Mouse (Mus musculus): ENCODE measurements at regions not wholly inside any gene's neighbourhood (a gene's known extent, or its start where the extent isn't known, plus 50 kb on each side); places are given as distances from the start of the nearest gene placed in this dataset.

DNA sequence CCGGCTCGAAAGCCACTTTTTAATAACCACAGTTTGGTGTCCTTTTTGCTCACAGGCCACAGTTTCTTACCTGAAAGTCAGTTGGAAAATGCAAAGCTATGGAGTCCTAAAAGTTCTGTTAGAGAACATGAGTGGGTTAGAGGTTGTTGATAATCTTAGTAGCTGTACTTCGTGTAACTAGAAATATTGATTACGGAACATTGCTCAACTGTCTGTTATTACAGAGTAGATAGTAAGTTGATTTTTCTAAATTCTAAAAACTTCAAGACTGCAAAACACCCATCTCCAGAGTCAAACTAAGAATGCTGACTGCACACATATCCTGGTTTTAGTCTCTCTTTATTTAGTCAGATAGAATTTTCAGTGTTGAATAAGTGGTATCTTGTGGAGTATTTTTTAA lies 111.0 kb downstream of the Slc38a4 start:
- DNase-seq (ENCODE audit: low read depth, low spot score): no peak

DNA sequence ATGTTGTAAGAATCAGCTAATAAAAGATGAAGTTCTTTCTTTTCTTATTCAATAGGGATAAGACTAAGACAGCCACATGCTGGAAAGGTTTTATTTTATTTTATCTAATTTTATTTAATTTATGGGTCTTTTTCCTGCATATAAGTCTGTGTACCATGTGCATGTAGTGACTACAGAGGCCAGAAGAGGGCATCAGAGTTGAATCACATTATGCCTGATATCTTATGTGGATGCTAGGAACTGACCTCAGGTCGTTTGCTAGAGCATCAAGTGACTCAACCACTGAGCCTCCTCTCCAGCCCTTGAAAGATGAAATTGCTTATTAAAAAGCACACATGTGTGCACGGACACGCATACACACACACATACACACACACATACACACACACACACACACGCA lies 113.1 kb downstream of the Slc38a4 start:
- peak; percentile 36 for DNase-seq (ENCODE audit: low read depth, low spot score)

DNA sequence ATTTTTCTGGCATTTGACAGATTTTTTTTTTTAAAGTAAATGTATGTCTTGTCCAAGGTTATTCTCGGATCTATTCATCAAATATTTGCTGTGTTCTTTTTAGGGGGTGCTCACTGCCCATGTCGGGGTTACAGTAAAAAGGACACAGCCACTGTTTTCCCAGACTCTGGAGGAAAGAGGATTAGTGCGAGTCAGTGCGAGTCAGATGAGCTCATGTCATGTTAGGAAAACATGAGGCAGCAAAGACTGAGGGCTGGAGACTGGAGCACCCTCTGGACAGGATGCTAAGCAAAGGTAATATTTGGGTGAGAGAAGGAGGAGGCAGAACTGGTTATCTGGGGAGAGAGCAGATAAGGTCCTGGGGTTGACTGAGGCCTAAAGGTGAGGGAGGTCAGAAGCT lies 117.3 kb downstream of the Slc38a4 start:
- DNase-seq (ENCODE audit: low read depth, low spot score): no peak

DNA sequence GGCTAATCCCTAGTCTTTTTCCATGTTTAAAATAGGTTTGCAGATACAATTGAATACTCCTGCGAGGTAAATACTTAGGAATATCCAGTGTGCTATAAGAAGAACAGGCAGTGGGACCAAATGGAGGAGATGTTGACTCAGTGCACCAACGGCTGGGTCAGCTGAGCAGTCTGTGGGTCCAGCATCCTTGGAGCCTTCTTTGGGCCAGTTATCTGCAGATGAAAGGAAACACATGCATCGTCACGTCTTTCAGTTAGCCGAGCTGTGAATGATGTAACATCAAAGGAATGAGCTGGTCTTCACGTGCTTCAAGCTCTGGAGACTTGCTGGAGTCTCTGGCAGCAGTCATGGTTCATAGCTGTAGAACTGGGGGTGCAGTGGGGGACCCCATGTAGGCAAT lies 118.1 kb downstream of the Slc38a4 start:
- DNase-seq (ENCODE audit: low read depth, low spot score): no peak

DNA sequence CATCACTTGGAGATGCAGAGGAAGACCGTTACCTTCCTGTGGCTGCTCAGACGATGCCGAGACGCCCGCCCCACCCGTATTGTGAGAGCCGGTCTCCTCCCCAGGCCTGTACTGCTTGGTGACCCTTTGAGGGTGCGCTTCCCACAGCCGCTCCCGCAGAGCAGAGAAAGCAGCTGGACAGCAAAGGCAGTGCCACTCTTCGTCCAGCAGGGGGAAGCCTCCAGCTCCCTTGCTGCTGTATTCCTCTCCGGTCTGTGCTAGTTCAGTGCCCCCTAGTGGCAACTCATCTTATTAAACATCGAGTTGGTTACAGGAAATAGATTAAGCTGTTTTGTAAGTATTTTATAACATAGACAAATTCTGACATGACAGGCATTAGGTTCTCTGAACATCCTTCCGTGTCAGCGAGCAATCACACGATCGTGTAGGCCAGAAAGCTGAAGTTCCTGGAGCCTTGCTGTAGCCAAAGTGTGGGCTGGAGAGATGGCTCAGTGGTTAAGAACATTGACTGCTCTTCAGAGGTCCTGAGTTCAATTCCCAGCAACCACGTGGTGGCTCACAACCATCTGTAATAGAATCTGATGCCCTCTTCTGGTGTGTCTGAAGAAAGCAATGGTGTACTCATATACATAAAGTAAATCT lies 118.9 kb downstream of the Slc38a4 start:
- DNase-seq (ENCODE audit: low read depth, low spot score): peak; percentile 86

DNA sequence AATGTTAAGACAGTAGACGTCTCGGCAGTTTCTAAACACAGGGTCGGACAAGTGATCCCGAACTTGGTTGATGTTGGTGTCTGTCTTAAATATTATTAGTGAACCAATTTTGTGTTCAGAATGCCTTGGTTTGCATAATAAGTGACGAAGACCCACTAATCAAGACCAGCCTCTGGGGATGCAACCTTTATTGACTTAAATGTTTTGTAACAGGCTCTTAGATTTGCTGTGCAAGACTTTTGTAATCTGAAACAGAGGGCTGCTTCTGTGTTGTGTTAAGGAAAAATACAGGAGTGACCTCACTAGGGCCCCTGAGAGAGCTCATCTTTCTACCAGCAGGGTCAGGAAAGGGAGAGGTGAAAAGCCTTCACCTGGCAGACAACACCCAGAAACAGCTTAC lies 119.5 kb downstream of the Slc38a4 start:
- no peak for DNase-seq (ENCODE audit: low read depth, low spot score)

DNA sequence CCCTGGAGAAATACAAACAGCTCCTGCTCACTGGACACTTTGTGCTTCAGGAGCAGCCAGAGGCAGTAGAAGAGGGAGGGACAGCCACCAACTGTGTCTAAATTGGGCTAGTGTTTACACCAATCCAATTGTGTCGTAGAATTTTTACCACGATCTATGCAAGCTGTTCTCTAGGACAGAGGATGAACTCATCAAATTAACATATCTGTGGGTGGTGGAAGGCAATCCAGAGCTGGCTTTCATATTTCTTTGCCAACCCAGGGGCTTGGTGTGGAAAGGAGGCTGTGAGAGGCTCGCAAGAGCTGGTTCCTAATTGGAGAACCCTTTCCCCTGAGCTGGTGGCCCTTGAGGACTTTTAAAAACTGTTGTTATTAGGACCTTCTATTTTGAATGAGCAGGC lies 122.3 kb downstream of the Slc38a4 start:
- DNase-seq (ENCODE audit: low read depth, low spot score): no peak

DNA sequence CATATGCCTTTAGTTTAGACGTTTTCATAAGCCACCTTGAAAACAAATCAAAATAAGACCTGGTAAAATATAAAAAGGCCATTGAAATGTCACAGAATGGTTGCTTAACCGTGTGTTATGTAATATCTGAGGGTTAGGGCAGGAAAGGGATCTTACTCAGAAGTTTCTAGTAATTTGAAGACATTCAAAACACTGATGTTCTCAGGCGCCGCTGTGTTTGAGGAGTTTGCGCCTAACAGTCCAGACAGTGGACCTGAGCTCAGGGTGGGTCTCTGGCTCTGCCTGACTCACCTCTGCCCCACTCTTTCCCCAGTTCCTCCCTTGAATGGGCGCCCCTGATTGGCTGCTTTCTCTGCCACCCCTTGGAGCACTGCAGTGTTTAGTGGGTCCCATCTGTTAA lies 125.2 kb downstream of the Slc38a4 start:
- no peak for DNase-seq (ENCODE audit: low read depth, low spot score)

DNA sequence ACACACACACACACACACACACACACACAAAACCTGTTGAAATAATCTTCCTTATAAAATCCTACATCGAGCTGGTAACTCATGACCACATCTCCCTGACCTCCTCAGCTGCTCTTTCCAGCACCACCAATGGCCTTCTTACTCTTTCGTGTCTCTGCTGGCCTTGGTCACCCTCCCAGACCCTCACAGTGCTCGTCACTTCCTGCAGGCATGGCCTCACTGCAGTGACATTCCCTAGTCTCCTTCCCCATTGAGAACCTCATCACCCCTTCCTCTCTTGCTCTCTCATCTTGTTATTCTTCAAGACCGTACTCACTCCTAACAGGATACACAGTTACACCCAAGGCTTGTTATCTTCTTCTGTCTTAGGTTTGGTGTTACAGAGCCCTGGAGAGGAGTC lies 126.0 kb downstream of the Slc38a4 start:
- no peak for DNase-seq (ENCODE audit: low read depth, low spot score)

DNA sequence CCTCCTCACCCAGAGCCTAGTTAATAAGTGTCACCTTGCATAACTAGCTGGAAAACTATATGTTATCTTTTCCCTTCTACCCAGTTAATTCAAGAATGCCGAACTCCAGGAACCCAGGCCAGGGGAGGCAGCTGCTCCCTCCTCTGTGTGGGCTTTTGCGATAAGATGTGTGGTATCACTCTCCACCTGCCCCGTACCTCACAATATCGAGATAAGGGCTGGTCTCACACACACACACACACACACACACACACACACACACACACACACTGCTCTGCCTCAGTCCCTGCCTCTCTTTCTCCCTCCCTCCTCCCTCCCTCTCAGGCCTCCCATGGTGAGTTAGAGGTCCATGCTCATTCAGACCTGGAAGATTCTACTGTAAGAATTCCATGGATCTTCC lies 127.1 kb downstream of the Slc38a4 start:
- no peak for DNase-seq (ENCODE audit: low read depth, low spot score)

DNA sequence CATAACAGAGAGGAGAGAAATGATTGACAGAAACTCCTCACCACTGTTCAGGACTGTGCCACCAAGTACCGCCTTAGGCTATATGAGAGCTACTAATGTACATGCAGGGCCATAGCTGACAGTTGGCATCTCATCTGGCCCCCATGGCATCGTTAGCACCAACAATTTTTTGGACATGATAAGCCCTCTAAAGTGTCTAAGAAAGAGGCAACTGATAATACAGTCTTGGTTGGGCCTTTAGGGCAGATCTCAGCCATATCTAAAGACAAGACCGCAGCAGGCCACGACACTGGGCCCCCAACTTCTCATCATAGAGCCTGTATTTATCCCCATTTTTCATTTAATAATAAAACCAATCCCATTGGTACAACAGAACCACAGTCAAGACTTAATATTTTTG lies 128.1 kb downstream of the Slc38a4 start:
- no peak for DNase-seq (ENCODE audit: low read depth, low spot score)

DNA sequence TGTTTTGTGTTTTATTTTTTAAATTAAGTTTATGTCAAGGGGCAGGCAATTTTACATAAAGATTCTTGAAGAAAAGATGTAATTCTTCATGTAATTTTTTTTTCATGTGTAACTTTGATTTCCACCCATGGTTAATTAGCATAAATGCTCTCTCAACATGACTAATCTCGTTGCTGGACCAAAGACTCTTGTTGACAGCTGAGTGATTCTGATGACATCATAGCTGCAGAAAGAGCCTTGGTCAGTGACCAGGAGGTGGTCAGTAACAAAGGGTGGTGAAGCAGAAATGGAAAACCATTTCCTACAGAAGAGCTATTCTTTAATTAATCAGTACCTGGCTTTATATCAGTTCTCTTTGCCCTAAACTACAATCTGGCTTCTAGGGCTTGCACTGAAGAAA lies 129.1 kb downstream of the Slc38a4 start:
- DNase-seq (ENCODE audit: low read depth, low spot score): no peak

DNA sequence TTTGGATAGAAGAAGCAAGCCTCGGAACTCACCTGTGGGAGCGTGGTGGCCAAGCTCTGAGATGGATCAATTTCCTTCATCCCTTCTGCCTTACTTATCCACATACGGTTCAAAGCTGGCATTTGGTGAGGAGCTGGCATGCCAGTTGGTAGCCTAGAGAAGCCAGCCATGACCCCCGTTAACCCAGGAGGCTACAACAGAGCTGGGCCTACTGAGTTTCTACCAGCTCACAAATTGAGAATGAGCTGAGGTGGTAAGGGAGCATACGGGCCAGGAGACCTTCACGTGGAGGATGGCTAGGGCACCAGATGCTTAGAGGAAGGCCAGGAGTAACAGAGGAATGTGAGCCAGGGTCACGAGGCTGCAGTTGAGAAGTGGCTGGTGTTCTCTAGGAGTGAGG lies 139.2 kb downstream of the Slc38a4 start:
- DNase-seq (ENCODE audit: low read depth, low spot score): no peak

DNA sequence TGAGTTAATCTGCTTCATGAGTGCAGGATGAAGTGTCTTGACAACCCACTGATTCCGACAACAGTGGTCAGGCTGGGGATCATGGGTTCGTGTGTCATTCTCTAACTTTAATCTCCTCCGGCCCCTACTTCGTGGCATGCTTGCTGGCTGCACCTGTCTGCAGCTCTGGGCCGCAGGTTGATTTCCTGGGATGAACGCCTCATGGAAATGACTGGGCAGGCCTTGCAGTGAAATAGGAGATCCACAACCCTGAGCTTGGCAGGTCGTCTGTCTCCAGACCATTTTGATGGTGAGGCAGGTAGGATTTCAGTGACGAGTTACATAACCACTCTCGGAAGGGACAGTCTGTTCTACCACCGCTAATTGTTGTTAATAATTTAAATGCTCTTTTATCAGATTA lies 140.2 kb downstream of the Slc38a4 start:
- no peak for DNase-seq (ENCODE audit: low read depth, low spot score)

DNA sequence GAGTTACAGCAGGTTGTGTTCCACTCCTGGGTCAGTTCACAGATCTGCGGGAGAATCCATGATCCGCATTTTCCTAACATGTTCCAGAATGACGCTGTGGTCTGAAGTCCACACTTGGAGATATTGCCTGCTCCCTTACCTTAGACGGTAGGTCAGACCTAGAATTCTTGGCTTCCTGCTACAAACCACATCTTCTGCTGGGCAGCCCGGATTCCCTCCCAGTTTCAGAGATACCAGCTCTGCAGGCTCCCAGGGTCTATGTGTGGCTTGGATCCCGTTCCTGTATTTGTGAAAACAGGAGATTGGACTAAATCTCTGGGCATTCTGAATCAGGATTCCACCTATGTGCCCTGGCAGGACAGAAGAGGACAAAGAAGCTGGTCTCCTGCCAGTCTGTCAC lies 140.8 kb downstream of the Slc38a4 start:
- DNase-seq (ENCODE audit: low read depth, low spot score): no peak

DNA sequence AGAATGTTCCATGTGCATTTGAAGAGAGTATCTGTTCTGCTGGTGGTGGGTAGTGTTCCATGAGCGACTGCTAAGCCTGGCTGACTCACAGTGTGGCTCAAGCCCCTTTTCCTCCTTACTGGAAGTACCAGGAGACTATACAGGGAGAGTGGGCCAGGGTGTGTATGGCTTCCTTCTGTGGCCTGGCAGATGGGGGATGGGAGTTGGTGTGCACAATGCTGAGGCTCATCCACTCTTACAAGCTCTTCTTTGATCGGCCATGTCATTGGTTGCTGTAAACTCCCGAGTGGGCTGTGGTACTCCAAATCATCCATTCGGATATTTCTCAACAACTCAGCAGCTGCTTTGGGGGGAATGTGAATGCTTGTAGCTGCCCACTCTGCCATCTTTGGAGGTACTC lies 150.2 kb downstream of the Slc38a4 start:
- DNase-seq (ENCODE audit: low read depth, low spot score): no peak

DNA sequence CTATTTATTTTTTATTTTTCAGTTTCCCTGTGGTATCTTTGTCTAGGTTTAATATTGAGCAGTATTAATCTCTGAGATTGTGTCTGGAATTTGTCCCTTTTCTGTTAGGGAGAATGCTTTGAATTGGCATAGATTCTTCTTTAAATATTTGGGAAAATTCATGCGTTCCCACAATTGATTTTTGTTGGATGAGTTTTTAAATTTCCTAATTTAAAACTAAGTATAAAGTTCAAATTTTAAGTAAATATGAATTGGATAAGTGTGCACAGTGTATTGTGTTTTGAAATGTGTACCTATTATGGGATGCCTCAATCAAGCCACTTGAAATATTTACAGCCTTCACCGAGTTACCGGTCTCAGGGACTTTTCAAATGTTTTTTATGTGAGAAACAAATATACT lies 152.3 kb downstream of the Slc38a4 start:
- DNase-seq (ENCODE audit: low read depth, low spot score): no peak

DNA sequence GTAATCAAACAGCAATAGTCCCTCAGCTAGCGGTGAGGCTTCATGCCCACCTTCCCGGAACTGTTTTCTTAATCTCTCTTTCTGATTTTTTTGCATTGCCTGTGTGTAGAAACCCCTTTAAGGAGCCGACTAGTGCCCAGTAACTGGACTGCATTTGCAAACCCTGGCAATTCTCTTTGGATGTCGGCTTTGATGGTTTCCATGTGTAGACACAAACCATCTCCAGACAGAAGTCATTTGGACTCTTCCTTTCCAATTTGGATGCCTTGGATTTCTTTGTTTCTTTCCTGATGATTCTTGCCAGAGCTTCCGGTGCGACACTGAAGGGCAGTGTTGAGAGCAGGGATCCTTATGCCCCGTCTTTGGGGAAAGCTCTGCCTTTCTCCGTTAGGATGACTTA lies 153.0 kb downstream of the Slc38a4 start:
- no peak for DNase-seq (ENCODE audit: low read depth, low spot score)

DNA sequence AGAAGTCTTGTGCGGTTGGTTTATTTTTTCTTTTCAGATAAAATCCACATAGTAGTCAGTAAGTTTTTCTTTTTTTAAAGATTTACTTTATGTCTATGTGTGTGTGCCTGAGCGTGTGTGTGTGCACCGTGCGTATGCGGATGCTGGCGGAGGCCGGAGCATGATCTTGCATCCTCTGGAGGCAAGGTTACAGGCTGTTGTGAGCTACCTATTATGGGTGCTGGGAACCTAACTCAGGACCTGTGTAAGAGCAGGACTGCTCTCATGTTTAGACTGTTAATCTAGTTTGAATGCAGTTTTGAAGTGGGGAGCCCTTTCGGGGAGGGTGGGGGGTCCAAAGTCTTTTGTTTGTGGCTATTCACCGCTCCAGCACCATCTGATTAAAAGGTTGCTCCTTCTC lies 154.1 kb downstream of the Slc38a4 start:
- no peak for DNase-seq (ENCODE audit: low read depth, low spot score)

DNA sequence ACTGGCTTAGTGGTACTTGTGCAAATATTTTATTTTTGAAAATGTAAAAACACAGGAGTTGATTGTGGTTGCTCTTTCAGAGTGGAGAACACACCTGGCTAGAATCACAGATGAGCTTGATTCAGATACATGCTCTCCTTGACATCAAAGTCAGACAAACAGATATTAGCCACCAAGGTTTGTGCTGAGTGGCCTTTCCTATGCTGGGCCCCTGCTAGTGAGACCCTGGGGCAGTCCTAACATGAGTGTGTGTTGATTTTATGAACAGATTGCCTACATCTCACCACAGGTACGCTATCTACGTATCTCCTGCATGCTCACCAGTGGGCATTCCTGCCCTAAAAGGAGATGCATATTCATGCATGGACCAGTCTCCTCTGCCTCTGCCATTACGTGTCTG lies 157.5 kb downstream of the Slc38a4 start:
- DNase-seq (ENCODE audit: low read depth, low spot score): no peak

DNA sequence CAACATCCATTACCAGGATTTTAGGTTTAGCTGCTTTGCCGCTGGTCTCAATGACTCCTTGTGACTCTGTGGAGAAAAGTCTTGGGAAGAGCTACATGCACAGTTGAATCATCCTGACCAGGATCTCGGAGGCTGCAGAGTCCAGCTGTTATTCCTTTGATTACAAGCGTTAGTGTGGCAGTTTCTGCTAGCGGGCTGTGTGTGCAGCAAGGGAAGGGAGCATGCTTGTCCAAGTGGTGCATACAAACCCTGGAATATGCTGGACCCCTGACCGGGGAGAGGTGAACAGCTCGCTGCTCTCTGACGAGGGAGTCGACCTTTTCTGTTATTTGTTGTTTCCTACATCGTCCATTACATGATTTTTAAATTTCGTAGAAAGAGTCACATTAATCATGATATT lies 170.9 kb downstream of the Slc38a4 start:
- DNase-seq (ENCODE audit: low read depth, low spot score): no peak

DNA sequence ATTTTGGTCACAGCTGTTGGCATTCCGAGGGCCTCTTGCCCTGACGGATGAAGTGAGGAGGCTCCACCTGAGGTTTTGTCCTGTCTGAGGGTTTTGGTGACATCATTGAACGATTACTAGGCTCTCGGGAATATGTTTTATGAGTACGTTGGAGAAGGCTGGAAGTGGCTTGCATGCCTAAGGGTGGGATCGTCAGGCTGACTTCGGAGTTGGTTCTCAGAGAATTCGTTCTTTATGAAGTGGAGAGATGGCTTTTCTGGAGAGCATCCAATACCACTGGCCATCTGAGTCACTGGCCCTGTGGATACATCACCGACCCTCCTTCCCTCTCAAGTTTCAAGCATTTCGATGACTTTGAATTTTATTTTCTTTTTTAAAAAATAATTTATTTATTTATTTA lies 172.0 kb downstream of the Slc38a4 start:
- no peak for DNase-seq (ENCODE audit: low read depth, low spot score)

DNA sequence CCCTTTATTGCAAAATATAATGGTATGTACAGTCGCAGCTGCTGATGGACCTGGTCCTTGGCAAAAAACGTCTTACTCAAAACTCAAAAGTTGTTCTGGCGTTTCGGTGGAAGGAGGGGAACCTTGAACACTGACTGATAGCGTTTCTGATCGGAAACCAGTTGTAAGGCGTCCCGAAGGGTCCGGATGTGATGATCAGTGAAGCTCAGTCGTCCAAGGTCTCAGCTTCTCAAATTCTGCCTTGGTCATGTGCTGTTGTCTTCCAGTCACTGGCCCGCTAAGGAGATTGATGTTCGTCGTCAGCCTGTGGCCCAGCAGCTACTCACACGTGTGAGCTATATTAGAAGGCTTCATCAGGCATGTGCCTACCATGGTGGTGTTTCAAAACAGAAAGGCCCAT lies 173.5 kb downstream of the Slc38a4 start:
- no peak for DNase-seq (ENCODE audit: low read depth, low spot score)

DNA sequence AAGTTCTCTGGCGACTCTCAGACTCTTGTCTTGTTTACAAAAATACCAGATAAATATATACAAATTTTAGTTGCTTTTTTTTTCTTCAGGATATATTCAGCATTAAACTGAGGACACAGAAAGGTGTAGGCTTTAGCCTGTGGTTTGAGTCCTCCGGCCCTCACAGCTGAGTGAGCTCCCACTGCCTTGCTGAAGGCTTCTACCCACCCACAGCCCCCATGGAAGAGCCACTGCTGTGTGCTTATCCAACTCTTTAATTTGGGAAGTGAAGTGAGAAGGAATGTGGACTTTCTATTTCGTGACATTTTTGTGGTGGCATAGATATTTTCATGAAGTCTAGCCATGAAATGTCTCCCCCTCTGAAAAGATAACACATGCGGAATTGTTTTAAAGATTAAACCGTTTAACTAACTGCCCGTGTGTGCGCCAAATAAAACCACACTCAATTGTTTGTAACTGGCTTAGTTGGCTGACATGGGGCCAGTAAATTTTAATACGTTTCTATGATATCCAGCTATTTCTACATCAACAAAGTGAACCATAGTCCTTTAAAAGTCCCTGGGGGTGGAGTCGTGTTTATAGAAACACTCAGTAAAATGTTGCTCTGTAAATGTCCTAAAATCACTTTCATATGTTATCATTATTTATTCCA lies 174.1 kb downstream of the Slc38a4 start:
- no peak for DNase-seq (ENCODE audit: low read depth, low spot score)

Data from A20 (cell line).